Mouse (Mus musculus) cerebellum, postnatal 10 days (tissue): Measurements from ENCODE around the gene Nin.

Source experiments
- DNase-seq, 2 experiments: peaks; one replicate each; pipeline ENCODE4 v3.0.0; 2021; ENCODE audit warnings: mixed read lengths in 2 of 2

The Nin gene

GRCm38 (mm10) chr12:70005103-70005502, 108.4 kb downstream of the Nin start:
- DNase-seq, result no peak

GRCm38 (mm10) chr12:69998186-69998983, 115.1 kb downstream of the Nin start:
- DNase-seq, result no peak

- no peak for DNase-seq
These were observed 118.1 kb downstream of the Nin start for GRCm38 (mm10) chr12:69995382-69995781.

DNA sequence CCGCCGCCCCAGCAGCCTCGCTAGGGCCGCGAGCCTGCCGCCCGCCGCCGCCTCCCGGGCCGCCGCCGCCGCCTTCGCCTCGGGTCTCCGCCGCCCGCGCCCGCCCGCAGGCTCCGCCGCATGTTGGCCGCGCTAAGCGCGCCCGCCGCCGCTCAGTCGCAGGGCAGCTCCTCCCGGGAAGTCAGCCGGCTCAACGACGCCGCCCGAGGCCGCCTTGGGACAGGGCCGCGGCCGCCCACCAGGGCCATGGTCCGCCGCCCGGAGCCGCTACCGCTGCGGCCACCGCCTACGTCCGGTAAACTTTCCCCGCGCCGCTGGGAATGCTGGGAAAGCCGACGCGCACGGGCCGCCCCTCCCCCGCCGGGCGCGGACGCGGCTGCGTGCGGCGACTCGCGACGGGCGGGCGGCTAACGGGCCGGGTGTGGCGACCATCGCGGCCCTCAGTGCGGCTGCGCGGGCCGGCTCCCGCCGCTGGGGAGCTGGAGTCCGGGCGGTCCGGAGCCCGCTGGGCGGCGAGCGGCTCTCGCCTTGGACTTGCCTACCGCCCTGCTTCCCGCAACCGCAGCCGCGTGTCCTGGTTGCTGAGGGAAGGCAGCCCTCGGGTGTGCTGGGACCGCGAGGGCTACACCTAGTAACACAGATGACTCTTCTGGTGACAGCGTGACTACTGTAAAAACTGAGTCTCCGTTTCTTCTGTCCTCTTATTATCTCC, 126.6 kb downstream of the Nin start, which contains the start of gene Sav1:
Sav1 (minus strand) TSS at position 217 of the 712 bp plus-strand sequence.
- DNase-seq, result peak; percentile 88 to 92

GRCm38 (mm10) chr12:69986241-69986762, 127.2 kb downstream of the Nin start:
- peak; percentile 56 to 57 for DNase-seq

DNA sequence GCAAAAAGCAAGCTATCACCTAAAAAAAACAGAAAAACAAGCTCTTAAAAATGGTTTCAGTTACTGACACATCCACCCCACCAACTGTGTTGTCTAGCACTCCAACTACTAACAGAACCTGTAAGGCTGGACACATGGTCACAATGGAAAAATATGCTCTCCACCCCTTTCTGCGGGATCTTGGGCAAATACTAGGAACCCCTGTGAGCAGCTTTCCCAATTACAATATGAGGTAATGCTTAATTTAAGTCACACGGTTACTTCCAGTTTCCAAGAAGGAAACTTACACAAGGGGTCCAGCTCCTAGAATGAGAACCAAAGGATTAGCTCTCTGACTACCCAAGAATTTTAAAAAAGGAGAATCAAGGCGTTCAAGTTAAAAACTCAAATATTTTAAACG, 128.0 kb downstream of the Nin start:
- DNase-seq, result no peak

- DNase-seq, result peak in 1 of 2 experiments; percentile 26
These were observed 130.6 kb downstream of the Nin start for GRCm38 (mm10) chr12:69982874-69983273.

DNA sequence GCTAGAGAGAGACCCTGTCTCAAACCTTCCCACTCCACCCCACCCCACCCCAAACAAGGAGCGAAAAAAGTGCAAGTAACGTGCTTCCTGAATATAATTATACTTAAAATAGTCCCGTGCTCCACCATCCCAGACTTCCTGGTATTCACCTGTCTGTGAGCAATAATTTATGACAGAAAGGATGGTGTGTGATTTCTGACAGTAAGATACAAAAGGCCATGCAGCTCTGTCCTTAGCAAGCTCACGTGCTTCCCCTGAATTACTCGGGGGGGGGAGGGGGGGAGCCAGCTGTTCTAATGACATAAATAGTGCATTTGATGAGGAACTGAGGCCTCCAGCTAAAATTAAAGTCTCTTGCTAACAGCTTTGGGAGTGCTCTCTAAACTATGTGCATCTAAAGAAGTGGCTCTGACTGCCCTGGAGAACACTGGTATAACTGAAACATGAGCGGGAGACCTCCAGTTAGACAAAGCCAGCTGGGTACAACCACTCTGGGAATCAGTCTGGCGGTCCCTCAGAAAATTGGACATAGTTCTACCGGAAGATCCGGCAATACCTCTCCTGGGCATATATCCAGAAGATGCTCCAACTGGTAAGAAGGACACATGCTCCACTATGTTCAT, 136.0 kb downstream of the Nin start:
- DNase-seq, result no peak

- DNase-seq, result no peak
These were observed 136.8 kb downstream of the Nin start for GRCm38 (mm10) chr12:69976688-69977087.

GRCm38 (mm10) chr12:69973666-69974065, 139.9 kb downstream of the Nin start:
- no peak for DNase-seq

DNA sequence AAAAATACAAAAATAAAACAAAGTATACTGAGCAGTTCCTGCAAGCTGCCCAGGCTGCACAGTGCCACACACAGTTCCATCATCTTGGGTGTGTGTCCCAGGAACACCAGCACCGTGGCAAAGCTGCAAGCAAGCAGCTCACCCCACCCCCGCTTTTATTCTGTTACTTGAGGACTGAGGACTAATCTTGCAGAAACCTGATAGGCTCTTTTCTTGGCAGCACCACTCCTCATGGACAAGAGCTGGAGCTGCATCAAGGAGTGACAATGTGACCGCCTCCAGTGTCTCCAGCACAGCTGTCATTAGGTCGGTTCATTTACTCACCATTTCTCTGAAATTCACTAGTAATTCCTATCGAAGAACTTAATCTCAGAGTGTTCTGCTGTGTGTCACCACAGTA, 145.4 kb downstream of the Nin start:
- peak; percentile 30 to 33 for DNase-seq

- DNase-seq, result peak in 1 of 2 experiments; percentile 15
These were observed 146.4 kb downstream of the Nin start for GRCm38 (mm10) chr12:69967112-69967511.

GRCm38 (mm10) chr12:69966071-69966470, 147.4 kb downstream of the Nin start:
- peak in 1 of 2 experiments; percentile 10 for DNase-seq

DNA sequence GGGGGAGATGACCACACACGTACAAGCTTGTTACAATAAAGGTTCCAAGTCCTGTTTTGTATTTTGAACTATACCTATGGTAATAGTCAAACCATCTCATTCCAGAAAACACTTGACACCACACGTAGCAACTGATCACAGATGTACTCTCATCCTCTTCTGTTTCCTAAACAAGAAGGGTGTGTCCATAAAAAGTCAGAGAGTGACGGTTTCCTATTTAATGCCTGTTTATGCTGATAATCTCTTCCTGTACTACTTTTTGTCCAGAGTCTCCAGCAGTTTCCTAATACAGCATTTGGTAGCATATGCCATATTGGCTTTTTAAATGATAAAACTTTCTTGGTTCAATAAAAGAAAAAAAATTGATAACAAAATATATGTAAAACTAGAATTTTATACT, 147.9 kb downstream of the Nin start:
- DNase-seq, result no peak

- no peak for DNase-seq
These were observed 150.4 kb downstream of the Nin start for GRCm38 (mm10) chr12:69963141-69963540.

DNA sequence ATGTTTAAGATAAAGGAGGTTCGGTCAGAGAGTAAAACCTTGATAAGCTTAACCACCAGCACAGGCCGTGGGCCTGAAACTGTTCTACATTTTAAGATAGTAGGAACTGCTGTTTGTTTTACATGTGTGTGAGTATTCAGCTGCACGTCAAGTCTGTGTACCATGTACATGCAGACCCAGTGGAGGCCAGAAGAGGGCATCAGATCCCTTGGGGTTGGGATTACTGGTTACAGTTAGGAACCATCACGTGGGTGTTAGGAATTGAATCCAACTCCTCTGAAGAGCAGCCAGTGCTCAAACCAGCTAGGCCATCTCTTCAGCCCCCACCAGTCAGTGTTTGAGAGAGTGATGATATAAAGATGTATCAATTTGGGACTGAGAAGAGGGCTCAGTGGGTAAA, 151.0 kb downstream of the Nin start:
- peak; percentile 68 to 70 for DNase-seq
